Mouse (Mus musculus) liver, embryonic 12.5 days (tissue): Measurements from ENCODE around the gene Gm10271. TPM values are rescaled to one million over a fixed set of nuclear protein-coding genes. Genes with fewer than 3 reads are reported as not detected.

ENCODE experiments used
- ATAC-seq: fragments of 200-750 bp; cut with Nextera tagmentation; 2 replicates; pipeline ENCODE4 v1.8.0; 2017; ENCODE audit warnings: moderate number of reproducible peaks, mild to moderate bottlenecking, moderate library complexity
- H3K27ac ChIP-seq: fragments of 300-500 bp; sonication (generic); 2 replicates; pipeline ENCODE4 v1.5.1; 2016; ENCODE audit warnings: mild to moderate bottlenecking
- H3K27me3 ChIP-seq: fragments of 300-500 bp; sonication (generic); replicated peaks from 2 replicates; pipeline ENCODE4 v1.6.1; 2016; ENCODE audit warnings: mild to moderate bottlenecking, moderate library complexity
- H3K36me3 ChIP-seq: fragments of 300-500 bp; sonication (generic); 2 replicates; pipeline ENCODE4 v1.6.1; 2016; ENCODE audit warnings: mild to moderate bottlenecking, moderate library complexity
- H3K4me1 ChIP-seq: fragments of 300-500 bp; sonication (generic); 2 replicates; pipeline ENCODE4 v1.6.1; 2016
- H3K4me2 ChIP-seq: fragments of 300-500 bp; sonication (generic); 2 replicates; pipeline ENCODE4 v1.6.1; 2016; ENCODE audit warnings: mild to moderate bottlenecking, moderate library complexity
- H3K4me3 ChIP-seq: fragments of 300-500 bp; sonication (generic); 2 replicates; pipeline ENCODE4 v1.5.1; 2016; ENCODE audit warnings: mild to moderate bottlenecking, moderate library complexity
- H3K9ac ChIP-seq: fragments of 300-500 bp; sonication (generic); 2 replicates; pipeline ENCODE4 v1.6.1; 2016; ENCODE audit warnings: mild to moderate bottlenecking, moderate library complexity
- H3K9me3 ChIP-seq: fragments of 300-500 bp; sonication (generic); replicated peaks from 2 replicates; pipeline ENCODE4 v1.6.1; 2016; ENCODE audit warnings: mild to moderate bottlenecking, moderate library complexity
- WGBS: fragments of 180-500 bp; shearing (Covaris S2); methylation state at CpG from one replicate; pipeline ENCODE4 v1.1.7; 2016; ENCODE audit not compliant: insufficient replicate concordance; 5-methylcytosine and 5-hydroxymethylcytosine counted together
- polyA plus RNA-seq: library from polyadenylated mRNA; unstranded; fragments of >200 nt; fragmentation: Nextera tagmentation; extraction: Ambion mirVana; gene quantifications from 2 replicates; pipeline ENCODE4 v1.2.1, GENCODE M21; 2016

Gm10271 gene
- polyA plus RNA-seq, 1 experiment from 2014 or later = not detected

- peaks cover 6% of the 10 kb centered on the region for H3K4me1 ChIP-seq
- H3K9me3 ChIP-seq = no peaks in the 10 kb centered on the region
- H3K27ac ChIP-seq = no peak overlapping the region
- ATAC-seq = peak; percentile 32; the same call in 1 of the 2 replicates
- no peak overlapping the region for H3K4me3 ChIP-seq
- H3K9ac ChIP-seq = no peak overlapping the region
- no peak overlapping the region for H3K4me2 ChIP-seq
- no peaks in the 10 kb centered on the region for H3K36me3 ChIP-seq
- no peaks in the 10 kb centered on the region for H3K27me3 ChIP-seq
- 30% methylated on average over 6 of the region's 6 CpGs for whole genome bisulfite sequencing
Observed at GRCm38 (mm10) chr10:116996236-116996600, 23.8 kb upstream of the Gm10271 start.

- H3K4me3 ChIP-seq = no peak overlapping the region
- H3K36me3 ChIP-seq = no peaks in the 10 kb centered on the region
- H3K4me1 ChIP-seq = peaks cover 6% of the 10 kb centered on the region
- H3K27me3 ChIP-seq = no peaks in the 10 kb centered on the region
- no peak overlapping the region for H3K4me2 ChIP-seq
- no peaks in the 10 kb centered on the region for H3K9me3 ChIP-seq
- no peak for ATAC-seq
- 39% methylated on average over 6 of the region's 6 CpGs for WGBS
- no peak overlapping the region for H3K9ac ChIP-seq
- H3K27ac ChIP-seq = no peak overlapping the region
Observed at GRCm38 (mm10) chr10:116995584-116996235, 23.3 kb upstream of the Gm10271 start.

- Histone ChIP-seq H3K27ac (no peak overlapping the region), H3K36me3 (no peaks in the 10 kb centered on the region), H3K9ac (no peak overlapping the region), H3K9me3 (no peaks in the 10 kb centered on the region), H3K27me3 (no peaks in the 10 kb centered on the region), H3K4me3 (no peak overlapping the region), H3K4me1 (peaks cover 6% of the 10 kb centered on the region), H3K4me2 (no peak overlapping the region)
- no peak for ATAC-seq
- 71% methylated on average over 5 of the region's 5 CpGs for WGBS
Observed at GRCm38 (mm10) chr10:116995162-116995561, 22.8 kb upstream of the Gm10271 start.

- Histone ChIP-seq H3K4me1 (peaks cover 6% of the 10 kb centered on the region), H3K4me3 (no peak overlapping the region), H3K4me2 (no peak overlapping the region), H3K9me3 (no peaks in the 10 kb centered on the region), H3K27ac (no peak overlapping the region), H3K36me3 (no peaks in the 10 kb centered on the region), H3K9ac (no peak overlapping the region), H3K27me3 (no peaks in the 10 kb centered on the region)
- no peak for ATAC-seq
- WGBS = 77% methylated on average over 8 of the region's 8 CpGs
Observed at GRCm38 (mm10) chr10:116993971-116994370, 21.6 kb upstream of the Gm10271 start.

- no peaks in the 10 kb centered on the region for H3K9me3 ChIP-seq
- 64% methylated on average over 21 of the region's 21 CpGs for WGBS
- H3K4me2 ChIP-seq = no peak within 1 kb of the TSS
- H3K9ac ChIP-seq = no peak within 1 kb of the TSS
- H3K27me3 ChIP-seq = peaks cover 14% of the 10 kb centered on the region
- no peaks in the 10 kb centered on the region for H3K4me1 ChIP-seq
- no peaks in the 10 kb centered on the region for H3K36me3 ChIP-seq
- no peak within 1 kb of the TSS for H3K27ac ChIP-seq
- no peak within 1 kb of the TSS for H3K4me3 ChIP-seq
- no peak for ATAC-seq
Observed at GRCm38 (mm10) chr10:116986264-116987082, 14.1 kb upstream of the Gm10271 start, which contains the start of gene Best3. Gene Best3 (plus strand): TSS chr10:116986314.

GRCm38 (mm10) chr10:116984836-116985235, 12.4 kb upstream of the Gm10271 start:
- no peak overlapping the region for H3K27ac ChIP-seq
- no peaks in the 10 kb centered on the region for H3K9me3 ChIP-seq
- no peak overlapping the region for H3K4me2 ChIP-seq
- H3K4me3 ChIP-seq = no peak overlapping the region
- peaks cover 14% of the 10 kb centered on the region for H3K27me3 ChIP-seq
- no peaks in the 10 kb centered on the region for H3K4me1 ChIP-seq
- ATAC-seq = no peak
- H3K9ac ChIP-seq = no peak overlapping the region
- H3K36me3 ChIP-seq = no peaks in the 10 kb centered on the region
- 56% methylated on average over 12 of the region's 12 CpGs for WGBS

- Histone ChIP-seq H3K9ac (no peak overlapping the region), H3K9me3 (no peaks in the 10 kb centered on the region), H3K27me3 (peaks cover 14% of the 10 kb centered on the region), H3K27ac (no peak overlapping the region), H3K4me2 (no peak overlapping the region), H3K4me1 (no peaks in the 10 kb centered on the region), H3K4me3 (no peak overlapping the region), H3K36me3 (no peaks in the 10 kb centered on the region)
- 68% methylated on average over 3 of the region's 4 CpGs for WGBS
- no peak for ATAC-seq
Observed at GRCm38 (mm10) chr10:116982526-116982925, 10.1 kb upstream of the Gm10271 start.

- WGBS = 60% methylated on average over 3 of the region's 3 CpGs
- no peaks in the 10 kb centered on the region for H3K36me3 ChIP-seq
- no peak for ATAC-seq
- H3K9me3 ChIP-seq = no peaks in the 10 kb centered on the region
- H3K4me1 ChIP-seq = no peaks in the 10 kb centered on the region
- H3K27me3 ChIP-seq = 0 out of 2 replicates have a peak, but pooled peaks cover 7% of the 10 kb centered on the region
- no peak overlapping the region for H3K4me2 ChIP-seq
- no peak overlapping the region for H3K27ac ChIP-seq
- H3K4me3 ChIP-seq = no peak overlapping the region
- H3K9ac ChIP-seq = no peak overlapping the region
Observed at GRCm38 (mm10) chr10:116980888-116981287, 8.5 kb upstream of the Gm10271 start.

GRCm38 (mm10) chr10:116980273-116980672, 7.9 kb upstream of the Gm10271 start:
- H3K4me2 ChIP-seq = no peak overlapping the region
- no peak for ATAC-seq
- H3K9me3 ChIP-seq = no peaks in the 10 kb centered on the region
- H3K27ac ChIP-seq = no peak overlapping the region
- H3K4me1 ChIP-seq = no peaks in the 10 kb centered on the region
- no peak overlapping the region for H3K9ac ChIP-seq
- H3K36me3 ChIP-seq = no peaks in the 10 kb centered on the region
- no peak overlapping the region for H3K4me3 ChIP-seq
- 74% methylated on average over 4 of the region's 4 CpGs for WGBS
- 0 out of 2 replicates have a peak, but pooled peaks cover 7% of the 10 kb centered on the region for H3K27me3 ChIP-seq

- Histone ChIP-seq H3K27me3 (no peaks in the 10 kb centered on the region), H3K4me1 (no peaks in the 10 kb centered on the region), H3K4me3 (no peak overlapping the region), H3K27ac (no peak overlapping the region), H3K9ac (no peak overlapping the region), H3K36me3 (no peaks in the 10 kb centered on the region), H3K9me3 (no peaks in the 10 kb centered on the region), H3K4me2 (no peak overlapping the region)
- ATAC-seq = no peak
- WGBS = 78% methylated on average over 9 of the region's 9 CpGs
Observed at GRCm38 (mm10) chr10:116978841-116979240, 6.4 kb upstream of the Gm10271 start.

- no peak for ATAC-seq
- no peak overlapping the region for H3K27ac ChIP-seq
- no peak overlapping the region for H3K4me2 ChIP-seq
- no peaks in the 10 kb centered on the region for H3K27me3 ChIP-seq
- no peak overlapping the region for H3K4me3 ChIP-seq
- no peak overlapping the region for H3K9ac ChIP-seq
- no peaks in the 10 kb centered on the region for H3K4me1 ChIP-seq
- no peaks in the 10 kb centered on the region for H3K36me3 ChIP-seq
- H3K9me3 ChIP-seq = no peaks in the 10 kb centered on the region
- WGBS = 52% methylated on average over 2 of the region's 2 CpGs
Observed at GRCm38 (mm10) chr10:116977858-116978257, 5.4 kb upstream of the Gm10271 start.

- H3K9ac ChIP-seq = no peak overlapping the region
- 19% methylated on average over 4 of the region's 4 CpGs for WGBS
- H3K27me3 ChIP-seq = no peaks in the 10 kb centered on the region
- no peaks in the 10 kb centered on the region for H3K9me3 ChIP-seq
- H3K4me2 ChIP-seq = no peak overlapping the region
- no peaks in the 10 kb centered on the region for H3K4me1 ChIP-seq
- H3K27ac ChIP-seq = no peak overlapping the region
- no peak for ATAC-seq
- no peak overlapping the region for H3K4me3 ChIP-seq
- H3K36me3 ChIP-seq = no peaks in the 10 kb centered on the region
Observed at GRCm38 (mm10) chr10:116977455-116977854, 5.0 kb upstream of the Gm10271 start.
